Mouse (Mus musculus) neural tube, embryonic 13.5 days (tissue): Measurements from ENCODE around the gene Rab10. TPM values are rescaled to one million over a fixed set of nuclear protein-coding genes. Genes with fewer than 3 reads are reported as not detected.
"Not testable (repeated sequence)": the region's sequence is repeated elsewhere in the genome, so short reads cannot be mapped to it uniquely, and the experiment has no call there.

ENCODE experiments used
- ATAC-seq: fragments of 200-750 bp; cut with Nextera tagmentation; 2 replicates; pipeline ENCODE4 v1.8.0; 2017; ENCODE audit warnings: low read depth, mild to moderate bottlenecking, moderate TSS enrichment, moderate library complexity
- H3K27ac ChIP-seq: fragments of 300-500 bp; sonication (generic); replicated peaks from 2 replicates; pipeline ENCODE4 v1.5.1; 2015; ENCODE audit warnings: moderate library complexity, mild to moderate bottlenecking, inconsistent platforms
- H3K27me3 ChIP-seq: fragments of 300-500 bp; sonication (generic); 2 replicates; pipeline ENCODE4 v1.6.1; 2015; ENCODE audit warnings: mild to moderate bottlenecking, inconsistent platforms
- H3K36me3 ChIP-seq: fragments of 300-500 bp; sonication (generic); 2 replicates; pipeline ENCODE4 v1.6.1; 2015; ENCODE audit warnings: mild to moderate bottlenecking, inconsistent platforms
- H3K4me1 ChIP-seq: fragments of 300-500 bp; sonication (generic); replicated peaks from 2 replicates; pipeline ENCODE4 v1.6.1; 2015; ENCODE audit warnings: inconsistent platforms
- H3K4me2 ChIP-seq: fragments of 300-500 bp; sonication (generic); 2 replicates; pipeline ENCODE4 v1.6.1; 2015; ENCODE audit warnings: inconsistent platforms, mild to moderate bottlenecking, moderate library complexity
- H3K4me3 ChIP-seq: fragments of 300-500 bp; sonication (generic); 2 replicates; pipeline ENCODE4 v1.5.1; 2015; ENCODE audit warnings: mild to moderate bottlenecking, inconsistent platforms
- H3K9ac ChIP-seq: fragments of 300-500 bp; sonication (generic); 2 replicates; pipeline ENCODE4 v1.6.1; 2015; ENCODE audit warnings: moderate library complexity, mild to moderate bottlenecking, inconsistent platforms
- H3K9me3 ChIP-seq: fragments of 300-500 bp; sonication (generic); 2 replicates; pipeline ENCODE4 v1.6.1; 2016; ENCODE audit warnings: inconsistent platforms
- WGBS: fragments of 180-500 bp; shearing (Covaris S2); methylation state at CpG from one replicate; pipeline ENCODE4 v1.1.7; 2015; 5-methylcytosine and 5-hydroxymethylcytosine counted together
- polyA plus RNA-seq: library from polyadenylated mRNA; unstranded; fragments of >200 nt; fragmentation: Nextera tagmentation; extraction: Ambion mirVana; gene quantifications from 2 replicates; pipeline ENCODE4 v1.2.1, GENCODE M21; 2015

Rab10 gene
- polyA plus RNA-seq, 1 experiment from 2014 or later = 165 TPM

DNA sequence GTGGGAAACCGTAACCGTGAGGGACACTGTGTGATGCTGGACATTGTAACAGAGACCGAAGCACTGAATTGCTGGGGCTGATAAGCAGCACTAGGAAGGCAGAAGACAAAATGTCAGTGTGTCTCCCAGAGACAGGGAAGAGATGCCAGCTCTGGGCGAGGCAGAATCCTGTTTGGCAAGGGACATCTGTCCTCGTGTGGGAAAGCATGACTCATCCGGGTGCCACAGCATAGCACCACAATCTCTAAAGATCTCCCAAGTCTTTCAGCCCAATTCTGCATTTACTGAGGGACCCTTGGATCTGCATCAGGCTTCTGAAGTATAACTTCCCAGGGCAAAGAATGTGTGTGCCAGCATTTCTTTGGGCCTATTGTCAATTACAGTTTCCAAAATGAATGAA lies 13.5 kb upstream of the Rab10 start:
- 82% methylated on average over 6 of the region's 6 CpGs for WGBS
- H3K27ac ChIP-seq = no peak overlapping the region
- H3K9me3 ChIP-seq = no peaks in the 10 kb centered on the region
- H3K27me3 ChIP-seq = no peaks in the 10 kb centered on the region
- H3K4me3 ChIP-seq = no peak overlapping the region
- H3K4me1 ChIP-seq = no peaks in the 10 kb centered on the region
- no peak for ATAC-seq
- no peak overlapping the region for H3K9ac ChIP-seq
- no peaks in the 10 kb centered on the region for H3K36me3 ChIP-seq
- no peak overlapping the region for H3K4me2 ChIP-seq

DNA sequence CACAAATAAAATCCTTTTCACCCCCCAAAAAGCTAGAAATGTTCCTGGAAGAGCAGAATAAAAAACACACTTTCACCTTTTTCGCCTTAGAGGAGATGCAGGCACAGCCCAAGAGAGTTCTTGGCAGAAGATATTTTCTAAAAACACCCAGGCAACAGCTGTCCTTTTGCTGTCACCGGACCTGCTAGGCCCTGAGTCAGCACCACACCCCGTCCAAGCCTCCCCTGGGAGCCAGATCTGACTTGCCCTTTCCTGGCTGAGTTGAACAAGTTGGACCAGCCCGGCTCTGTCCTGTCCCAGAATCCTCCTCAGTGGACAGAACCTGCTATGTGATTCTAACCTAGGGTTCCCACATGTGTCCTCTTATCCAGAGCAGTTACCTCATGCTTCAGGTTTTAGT lies 9.6 kb upstream of the Rab10 start:
- Histone ChIP-seq H3K4me3 (no peak overlapping the region), H3K4me2 (no peak overlapping the region), H3K27ac (no peak overlapping the region), H3K4me1 (no peaks in the 10 kb centered on the region), H3K27me3 (no peaks in the 10 kb centered on the region), H3K9me3 (no peaks in the 10 kb centered on the region), H3K36me3 (no peaks in the 10 kb centered on the region), H3K9ac (no peak overlapping the region)
- no peak for ATAC-seq
- WGBS = 79% methylated on average over 4 of the region's 4 CpGs

DNA sequence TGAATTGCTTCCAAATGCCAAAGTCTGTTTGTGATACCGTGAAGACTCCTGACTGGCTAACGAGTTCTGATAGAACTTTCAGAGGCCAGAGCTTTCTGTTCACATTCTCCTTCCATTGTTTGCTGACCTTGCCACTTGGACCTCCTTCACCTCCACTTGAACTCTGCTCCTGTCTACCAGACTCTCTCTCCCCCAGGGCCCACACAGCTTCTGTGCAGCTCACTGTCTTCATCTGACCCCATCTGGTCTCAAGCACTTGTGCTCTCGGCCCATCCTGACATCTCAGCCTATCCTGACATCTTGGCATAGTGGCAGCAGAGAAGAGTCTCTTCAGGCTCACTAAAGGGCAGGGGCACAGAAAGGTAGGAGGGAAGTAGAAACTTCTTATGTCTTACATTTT lies 7.2 kb upstream of the Rab10 start:
- Histone ChIP-seq H3K36me3 (no peaks in the 10 kb centered on the region), H3K9me3 (no peaks in the 10 kb centered on the region), H3K4me3 (no peak overlapping the region), H3K9ac (no peak overlapping the region), H3K27ac (no peak overlapping the region), H3K4me1 (no peaks in the 10 kb centered on the region), H3K27me3 (no peaks in the 10 kb centered on the region), H3K4me2 (no peak overlapping the region)
- 71% methylated on average over 3 of the region's 3 CpGs for WGBS
- ATAC-seq = no peak

DNA sequence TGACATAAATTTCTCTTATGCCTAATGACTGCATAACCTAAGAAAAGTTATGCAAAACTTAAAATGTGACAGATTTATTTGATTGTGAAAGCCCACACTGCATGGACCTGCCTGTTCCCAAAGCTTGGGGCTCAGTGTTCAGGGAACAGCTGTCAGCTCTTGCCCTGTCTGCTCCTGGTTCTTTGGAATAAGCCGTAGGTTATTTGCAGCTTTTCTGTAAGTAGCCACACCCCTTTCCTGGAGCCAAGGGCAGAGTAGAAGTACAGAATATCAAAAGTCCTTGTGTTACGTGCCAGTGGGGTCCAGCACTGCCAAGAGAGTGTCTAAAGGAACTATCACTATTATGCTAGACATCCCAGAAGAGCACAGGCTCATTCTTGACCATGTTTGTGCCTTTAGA lies 6.3 kb upstream of the Rab10 start:
- Histone ChIP-seq H3K4me1 (no peaks in the 10 kb centered on the region), H3K4me3 (no peak overlapping the region), H3K9me3 (no peaks in the 10 kb centered on the region), H3K9ac (no peak overlapping the region), H3K36me3 (no peaks in the 10 kb centered on the region), H3K27me3 (no peaks in the 10 kb centered on the region), H3K27ac (no peak overlapping the region), H3K4me2 (no peak overlapping the region)
- WGBS = 53% methylated on average over 2 of the region's 2 CpGs
- no peak for ATAC-seq

DNA sequence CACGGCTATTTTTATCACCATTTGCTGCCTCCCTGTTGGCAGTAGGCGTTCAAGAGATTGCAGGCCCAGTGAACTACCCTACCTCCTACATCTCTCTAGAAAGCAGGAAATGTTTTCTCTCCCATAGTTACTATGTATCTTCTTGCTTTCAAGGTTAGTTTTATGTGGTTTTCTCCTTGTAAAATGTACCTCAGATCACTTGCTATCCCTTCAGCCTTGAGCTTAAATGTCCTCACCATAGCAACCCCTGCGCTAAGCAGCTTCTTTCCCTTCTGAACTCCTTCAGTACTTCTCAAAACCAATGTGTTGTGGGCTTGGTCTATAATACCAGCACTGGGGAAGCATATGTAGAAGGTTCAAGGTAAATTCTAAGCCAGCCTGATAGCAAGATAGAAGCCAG lies 3.1 kb upstream of the Rab10 start:
- no peak overlapping the region for H3K27ac ChIP-seq
- H3K27me3 ChIP-seq = no peaks in the 10 kb centered on the region
- H3K4me3 ChIP-seq = no peak overlapping the region
- ATAC-seq = no peak
- no peaks in the 10 kb centered on the region for H3K9me3 ChIP-seq
- H3K9ac ChIP-seq = no peak overlapping the region
- WGBS = 76% methylated on average over 3 of the region's 3 CpGs
- peaks cover 15% of the 10 kb centered on the region for H3K4me1 ChIP-seq
- H3K4me2 ChIP-seq = no peak overlapping the region
- no peaks in the 10 kb centered on the region for H3K36me3 ChIP-seq

DNA sequence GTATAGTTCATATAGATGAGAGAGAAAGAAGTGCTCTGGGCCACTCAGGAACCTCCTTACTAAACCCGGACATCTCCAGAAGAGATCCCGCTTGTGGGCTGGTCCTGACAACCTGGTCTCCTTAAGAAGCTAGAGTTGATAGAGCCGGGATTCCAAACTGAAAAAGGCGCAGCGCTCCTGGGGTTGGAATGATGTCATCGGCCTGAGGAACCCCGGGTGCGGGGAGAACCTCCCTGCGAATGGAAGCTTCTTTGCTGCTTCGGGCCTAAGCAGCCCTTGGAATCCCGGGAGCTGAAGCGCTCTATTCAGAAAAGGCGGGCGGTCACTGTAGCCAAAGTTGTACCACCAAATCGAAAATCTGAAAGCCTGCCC lies 538 bp upstream of the Rab10 start:
- Histone ChIP-seq H3K9me3 (no peaks in the 10 kb centered on the region), H3K4me3 (peak overlapping the region; percentile 95), H3K36me3 (no peaks in the 10 kb centered on the region), H3K4me1 (peaks cover 38% of the 10 kb centered on the region), H3K27ac (peak overlapping the region; percentile 97), H3K9ac (peak overlapping the region; percentile 77), H3K4me2 (peak overlapping the region; percentile 72), H3K27me3 (no peaks in the 10 kb centered on the region)
- ATAC-seq = no peak; the same call in 1 of the 2 replicates
- 3% methylated on average over 15 of the region's 15 CpGs for WGBS

DNA sequence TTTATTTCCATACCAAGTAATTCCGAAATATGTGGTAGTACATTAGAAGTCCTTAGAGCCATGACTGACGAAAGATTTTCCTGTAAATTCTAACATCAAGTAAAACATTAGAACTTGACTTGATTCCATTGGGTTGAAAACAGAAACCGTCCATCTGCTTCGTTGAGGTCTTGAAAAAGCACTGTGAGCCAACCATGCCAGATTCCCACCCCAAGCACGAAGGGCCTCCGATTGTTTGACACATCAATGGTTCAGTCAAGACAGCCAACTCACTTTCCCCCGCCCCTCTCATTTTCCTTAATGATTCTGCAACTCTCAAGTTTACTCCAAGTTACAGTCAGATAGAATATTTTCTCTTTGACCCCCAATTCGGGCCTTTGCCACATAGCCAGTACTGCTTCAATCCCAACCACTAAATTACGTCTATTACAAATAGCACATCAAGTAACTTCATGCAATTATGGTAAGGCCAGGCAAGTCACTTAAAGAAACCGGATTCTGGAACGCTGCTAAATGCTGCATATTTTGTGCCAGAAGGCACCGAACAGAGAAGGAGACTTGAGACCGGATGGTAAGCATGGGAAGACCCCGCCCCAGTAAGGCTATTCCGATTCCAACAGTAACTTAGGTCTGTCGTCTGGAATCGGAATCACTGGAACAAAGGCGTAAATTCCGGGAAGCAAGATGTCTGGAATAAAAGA lies 1.1 kb downstream of the Rab10 start:
- H3K9me3 ChIP-seq = no peaks in the 10 kb centered on the region
- ATAC-seq = 0 out of 2 replicates have a peak, but pooled peaks have one; percentile 0
- peaks cover 38% of the 10 kb centered on the region for H3K4me1 ChIP-seq
- peak overlapping the region; percentile 95 for H3K4me3 ChIP-seq
- peak overlapping the region; percentile 71 for H3K4me2 ChIP-seq
- WGBS = 5% methylated on average over 19 of the region's 19 CpGs
- H3K9ac ChIP-seq = peak overlapping the region; percentile 92
- H3K36me3 ChIP-seq = no peaks in the 10 kb centered on the region
- H3K27ac ChIP-seq = peak overlapping the region; percentile 97
- no peaks in the 10 kb centered on the region for H3K27me3 ChIP-seq

DNA sequence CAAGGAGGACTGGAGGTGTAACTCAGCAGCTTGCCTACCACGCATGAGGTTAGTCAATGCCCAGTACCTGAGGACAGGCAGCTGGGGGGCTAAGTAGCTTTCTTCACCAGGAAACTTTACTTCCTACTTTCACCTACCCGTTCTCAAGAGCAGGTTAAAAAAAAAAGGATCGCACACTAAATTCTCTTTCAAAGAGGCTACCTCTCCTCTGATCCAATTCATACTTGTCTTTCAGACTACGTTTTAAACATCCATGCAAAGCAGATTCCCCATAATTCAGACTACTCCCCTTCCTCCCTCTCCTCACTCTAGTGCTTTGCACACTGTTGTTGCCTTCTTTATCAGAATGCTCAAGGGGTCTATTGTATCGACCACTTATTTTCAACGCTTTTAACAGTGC lies 2.2 kb downstream of the Rab10 start:
- Histone ChIP-seq H3K27me3 (no peaks in the 10 kb centered on the region), H3K4me2 (peak overlapping the region; percentile 71), H3K36me3 (peaks cover 4% of the 10 kb centered on the region; the same call in 1 of the 2 replicates), H3K27ac (no peak overlapping the region), H3K9ac (peak overlapping the region; percentile 92), H3K9me3 (peaks cover 6% of the 10 kb centered on the region; the same call in 1 of the 2 replicates), H3K4me3 (peak overlapping the region; percentile 95), H3K4me1 (peaks cover 38% of the 10 kb centered on the region)
- WGBS = 41% methylated on average over 6 of the region's 6 CpGs
- no peak for ATAC-seq

DNA sequence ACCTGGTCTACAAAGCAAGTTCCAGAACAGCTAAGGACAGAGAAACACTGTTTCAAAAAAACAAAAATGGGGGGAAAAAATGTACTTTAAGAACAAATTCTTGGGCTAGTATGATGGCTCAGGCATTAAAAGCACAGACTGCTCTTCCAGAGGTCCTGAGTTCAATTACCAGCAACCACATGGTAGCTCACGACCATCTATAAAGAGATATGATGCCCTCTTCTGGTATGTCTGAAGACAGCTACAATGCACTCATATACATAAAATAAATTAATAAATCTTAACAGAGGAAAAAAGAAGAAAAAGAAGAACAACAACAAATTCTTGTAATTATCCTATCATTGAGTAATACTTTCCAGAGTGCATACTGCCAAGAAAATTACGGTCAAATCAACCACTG lies 4.5 kb downstream of the Rab10 start:
- Histone ChIP-seq H3K27ac (no peak overlapping the region), H3K27me3 (no peaks in the 10 kb centered on the region), H3K4me3 (no peak overlapping the region), H3K4me2 (no peak overlapping the region), H3K36me3 (peaks cover 14% of the 10 kb centered on the region; the same call in 1 of the 2 replicates), H3K9me3 (peaks cover 11% of the 10 kb centered on the region; the same call in 1 of the 2 replicates), H3K9ac (no peak overlapping the region), H3K4me1 (peaks cover 31% of the 10 kb centered on the region)
- ATAC-seq = no peak
- 93% methylated on average over 2 of the region's 2 CpGs for WGBS

DNA sequence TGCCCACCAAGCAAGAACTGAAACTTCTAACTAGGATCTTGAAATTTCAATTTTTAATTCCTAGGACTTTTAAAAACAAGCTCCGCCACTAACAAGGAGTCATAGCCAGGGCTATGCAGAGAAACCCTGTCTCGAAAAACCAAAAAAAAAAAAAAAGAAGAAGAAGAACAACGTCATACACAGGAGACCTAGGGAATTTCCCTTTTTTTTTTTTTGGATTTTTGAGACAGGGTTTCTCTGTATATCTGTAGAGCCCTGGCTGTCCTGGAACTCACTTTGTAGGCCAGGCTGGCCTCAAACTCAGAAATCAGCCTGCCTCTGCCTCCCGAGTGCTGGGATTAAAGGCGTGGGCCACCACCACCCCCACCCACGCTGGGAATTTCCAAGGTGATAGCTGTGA lies 12.1 kb downstream of the Rab10 start:
- WGBS = 94% methylated on average over 6 of the region's 6 CpGs

DNA sequence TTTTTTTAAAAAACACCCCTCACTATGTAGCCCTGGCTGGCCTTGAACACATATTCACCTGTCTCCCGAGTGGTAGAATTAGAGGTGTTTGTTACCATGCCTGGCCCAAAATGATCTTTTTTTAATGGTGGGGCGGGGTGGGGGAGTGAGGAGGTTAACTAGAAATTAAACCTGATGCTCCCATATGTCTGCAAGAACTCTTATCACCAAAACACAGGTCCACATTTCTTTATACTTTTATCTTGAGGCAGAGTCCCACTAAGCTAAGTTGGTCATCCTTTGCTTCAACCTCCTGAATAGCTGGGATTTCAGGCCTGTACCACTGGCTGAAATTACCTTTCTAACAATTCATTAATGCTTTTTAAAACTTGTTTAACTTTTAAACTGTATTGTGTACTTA lies 13.7 kb downstream of the Rab10 start:
- Histone ChIP-seq H3K4me2 (no peak overlapping the region), H3K27ac (no peak overlapping the region), H3K9ac (no peak overlapping the region), H3K27me3 (no peaks in the 10 kb centered on the region), H3K9me3 (peaks cover 16% of the 10 kb centered on the region; the same call in 1 of the 2 replicates), H3K4me3 (no peak overlapping the region), H3K4me1 (no peaks in the 10 kb centered on the region), H3K36me3 (peaks cover 19% of the 10 kb centered on the region)
- 81% methylated on average over 2 of the region's 2 CpGs for WGBS
- ATAC-seq = no peak

More for the DNA sequence above, 12.1 kb downstream of the Rab10 start:
- peaks cover 14% of the 10 kb centered on the region; the same call in 1 of the 2 replicates for H3K9me3 ChIP-seq
- H3K27ac ChIP-seq, H3K9ac ChIP-seq, H3K4me1 ChIP-seq, ATAC-seq, H3K27me3 ChIP-seq, H3K4me3 ChIP-seq, H3K4me2 ChIP-seq: not testable (repeated sequence)
- H3K36me3 ChIP-seq = peaks cover 20% of the 10 kb centered on the region; the same call in 1 of the 2 replicates

DNA sequence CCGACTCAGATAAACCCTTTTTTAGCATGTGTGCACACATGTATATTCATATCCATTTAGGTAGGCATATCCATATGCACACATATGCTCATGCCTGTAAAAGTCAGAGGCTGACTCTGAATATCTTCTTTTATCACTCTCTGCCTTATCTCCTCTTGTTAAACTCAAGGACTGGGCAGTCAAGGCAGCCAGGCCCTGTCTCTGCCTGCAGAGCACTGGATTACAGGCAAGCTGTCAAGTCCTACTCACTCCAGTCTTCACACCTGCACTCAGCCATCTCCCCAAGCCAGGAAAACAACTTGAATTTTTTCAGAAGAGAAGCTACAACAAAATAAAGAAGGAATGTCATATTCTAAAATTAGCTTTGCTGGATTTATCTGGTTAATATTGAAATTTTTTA lies 17.9 kb downstream of the Rab10 start:
- ATAC-seq = no peak
- Histone ChIP-seq H3K27me3 (no peaks in the 10 kb centered on the region), H3K4me1 (no peaks in the 10 kb centered on the region), H3K4me2 (no peak overlapping the region), H3K27ac (no peak overlapping the region), H3K9me3 (peaks cover 11% of the 10 kb centered on the region; the same call in 1 of the 2 replicates), H3K9ac (no peak overlapping the region), H3K4me3 (no peak overlapping the region), H3K36me3 (peaks cover 13% of the 10 kb centered on the region)
- WGBS = 98% methylated on average over 1 of the region's 1 CpGs

DNA sequence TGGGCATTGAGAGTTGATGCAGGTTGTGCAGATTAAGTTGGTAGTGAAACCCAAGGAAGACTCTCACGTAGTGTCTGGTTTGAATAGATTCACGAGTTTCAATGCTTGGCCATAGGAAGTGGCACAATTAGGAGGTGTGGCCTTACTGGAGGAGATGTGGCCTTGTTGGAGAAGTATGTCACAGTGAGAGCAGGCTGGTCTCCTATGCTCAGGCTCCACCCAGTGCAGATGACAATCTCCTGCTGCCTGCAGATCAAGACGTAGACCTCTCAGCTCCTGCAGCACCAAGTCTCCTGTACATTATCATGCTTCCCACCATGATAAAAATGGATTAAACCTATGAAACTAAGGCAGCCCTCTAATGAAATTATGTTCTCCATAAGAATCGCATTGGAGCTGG lies 18.7 kb downstream of the Rab10 start:
- H3K27me3 ChIP-seq = no peaks in the 10 kb centered on the region
- no peak for ATAC-seq
- H3K9me3 ChIP-seq = peaks cover 11% of the 10 kb centered on the region; the same call in 1 of the 2 replicates
- H3K36me3 ChIP-seq = peaks cover 13% of the 10 kb centered on the region
- WGBS = 94% methylated on average over 4 of the region's 4 CpGs
- no peaks in the 10 kb centered on the region for H3K4me1 ChIP-seq
- no peak overlapping the region for H3K4me3 ChIP-seq
- no peak overlapping the region for H3K9ac ChIP-seq
- H3K27ac ChIP-seq = no peak overlapping the region
- H3K4me2 ChIP-seq = no peak overlapping the region
